Mouse (Mus musculus) embryo, embryonic 10 days (tissue): ENCODE results near the gene Trim7.
A peak's percentile ranks its signal among the peaks of the same experiment; 100 is the strongest.
"Not testable (repeated sequence)": the region's sequence is repeated elsewhere in the genome, so short reads cannot be mapped to it uniquely, and the experiment has no call there.

Source experiments
- DNase-seq: peaks from one replicate; pipeline ENCODE4 v3.0.0-alpha.2; 2015; ENCODE audit warnings: low spot score

Gene Trim7

DNA sequence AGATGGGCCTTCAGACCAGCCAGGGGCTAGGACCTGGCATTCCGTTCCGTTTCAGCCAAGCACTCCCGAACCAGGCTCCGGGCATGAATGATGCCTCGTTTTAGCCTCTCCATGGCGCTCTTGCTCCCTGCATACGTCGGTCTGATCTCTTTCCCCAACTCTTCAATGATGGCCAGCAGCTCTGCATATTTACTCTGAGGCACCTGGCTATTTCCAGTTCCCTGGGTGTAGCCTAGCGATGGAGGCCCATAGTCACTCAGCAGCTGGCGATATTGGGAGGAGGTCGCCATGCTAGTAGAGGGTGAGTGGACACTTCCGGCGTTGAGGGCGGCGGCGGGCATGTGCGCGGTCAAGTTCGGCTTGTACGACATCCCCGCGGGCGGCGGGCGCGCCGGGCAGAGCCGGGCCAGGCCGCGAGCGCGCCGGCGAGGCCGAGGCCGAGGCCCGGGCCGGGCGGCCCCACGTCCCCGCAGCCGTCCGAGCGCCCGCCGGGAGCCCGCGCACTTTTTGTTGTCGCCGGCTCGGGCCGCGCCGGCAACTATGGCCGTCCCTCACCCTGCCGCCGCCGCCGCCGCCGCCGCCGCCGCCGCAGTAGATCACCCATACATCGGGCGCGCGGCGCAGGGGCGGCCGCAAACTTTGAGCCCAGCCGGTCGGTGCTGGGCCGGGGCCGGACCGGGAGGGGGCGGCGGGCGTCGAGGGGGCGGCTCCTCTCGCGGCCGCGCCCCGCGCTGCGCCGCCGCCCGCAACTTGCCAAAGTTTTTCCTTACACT lies at the start of gene Trim7, which contains the start of gene Gm12184:
Gene Trim7 (plus strand): TSS at position 162 of the 773 bp plus-strand sequence.
Gene Gm12184 (minus strand): TSS at position 677 of the 773 bp plus-strand sequence.
- not testable (repeated sequence) for DNase-seq

DNA sequence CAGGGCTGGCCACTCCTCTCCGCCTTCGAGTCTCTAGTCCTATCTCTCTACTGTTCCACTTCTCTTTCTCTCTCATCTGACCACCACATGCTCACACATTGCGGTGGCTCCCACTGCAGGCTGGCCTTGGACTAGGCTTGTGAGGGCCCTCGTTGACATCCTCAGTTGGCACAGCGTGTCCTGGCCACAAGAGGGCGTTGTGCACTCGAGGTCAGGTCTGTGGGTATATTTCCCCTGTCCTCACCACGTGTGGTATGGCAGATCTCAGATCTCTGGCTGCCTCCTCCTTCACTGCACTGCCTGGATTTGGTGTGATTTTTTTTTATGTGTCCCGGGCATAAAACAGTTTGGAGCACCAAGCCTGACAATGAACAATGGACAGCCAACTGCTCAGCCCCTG lies 49.3 kb upstream of the Trim7 start:
- no peak for DNase-seq

GRCm38 (mm10) chr11:48777303-48777702 lies 48.6 kb upstream of the Trim7 start:
- no peak for DNase-seq

GRCm38 (mm10) chr11:48779450-48779849 lies 46.5 kb upstream of the Trim7 start:
- peak; percentile 56 for DNase-seq

DNA sequence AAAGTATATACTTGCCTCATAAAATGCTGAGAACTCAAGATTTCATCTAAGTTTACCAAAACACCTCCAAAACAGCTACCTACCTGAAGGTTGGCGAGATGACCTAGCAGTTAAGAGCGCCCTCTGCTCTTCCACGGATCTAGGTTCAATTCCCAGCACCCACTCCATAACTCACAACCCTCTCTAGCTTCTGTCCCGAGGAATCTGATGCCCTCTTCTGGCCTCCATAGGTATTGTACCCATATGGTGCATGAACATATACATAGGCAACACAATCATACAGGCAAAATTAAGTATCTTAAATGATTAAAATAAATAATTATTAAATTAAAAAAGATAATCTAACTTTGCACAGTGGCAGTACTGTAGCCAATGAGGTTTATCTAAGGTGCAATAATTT lies 43.7 kb upstream of the Trim7 start:
- no peak for DNase-seq

GRCm38 (mm10) chr11:48787455-48788211 lies 38.3 kb upstream of the Trim7 start:
- peak; percentile 57 for DNase-seq

DNA sequence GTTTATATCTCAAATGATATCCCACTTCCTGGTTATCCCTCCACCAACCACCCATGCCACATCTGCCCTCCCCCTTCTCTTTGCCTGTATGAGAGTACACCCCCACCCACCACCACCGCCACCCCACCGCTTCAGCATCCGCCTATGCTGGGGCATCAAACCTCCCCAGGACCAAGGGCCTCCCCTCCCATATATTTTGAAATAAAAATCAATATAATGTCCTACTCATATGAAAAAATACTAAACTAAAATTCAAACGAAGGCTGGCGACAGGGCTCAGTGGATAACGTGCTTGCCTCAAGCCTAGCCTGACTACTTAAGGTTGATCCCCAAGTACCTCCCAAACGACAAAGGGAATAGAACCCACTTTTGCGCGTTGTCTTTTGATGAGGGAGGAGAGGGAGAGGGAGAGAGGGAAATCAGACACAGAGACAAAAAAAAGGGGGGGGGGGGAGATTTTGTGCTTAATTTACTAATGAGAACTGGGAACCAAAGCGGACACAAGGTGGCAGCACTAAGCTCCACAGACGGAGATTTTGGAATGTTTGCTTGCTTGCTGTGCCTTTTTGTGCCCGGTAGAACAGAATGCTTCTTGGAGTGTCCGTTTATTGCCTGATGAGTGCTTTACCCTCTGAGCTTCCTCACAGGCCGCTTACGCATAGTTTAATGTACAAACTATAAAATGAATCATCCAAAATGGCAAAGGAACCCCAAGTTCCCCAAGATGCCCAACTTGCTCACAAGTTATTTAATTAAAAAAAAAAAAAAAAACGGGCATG lies 37.4 kb upstream of the Trim7 start:
- DNase-seq = peak; percentile 91

DNA sequence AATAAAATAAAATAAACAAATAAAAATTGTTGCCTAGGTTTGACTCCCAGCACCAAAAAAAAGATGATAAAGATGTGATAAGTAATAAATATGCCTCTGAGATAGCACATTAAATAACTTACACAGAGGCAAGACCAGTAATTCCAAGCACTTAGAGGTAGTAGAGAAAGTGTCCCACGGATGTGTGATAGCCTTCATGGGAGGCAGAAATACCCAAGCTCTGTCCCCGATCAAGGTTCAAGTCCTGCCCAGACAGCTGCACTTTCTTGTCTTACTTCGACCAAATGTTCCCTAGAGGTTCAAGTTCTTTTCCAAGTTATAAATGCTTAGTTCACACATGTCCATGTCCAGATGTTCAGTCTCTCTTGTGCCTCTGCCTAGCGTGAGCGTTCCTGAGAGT lies 36.7 kb upstream of the Trim7 start:
- no peak for DNase-seq

DNA sequence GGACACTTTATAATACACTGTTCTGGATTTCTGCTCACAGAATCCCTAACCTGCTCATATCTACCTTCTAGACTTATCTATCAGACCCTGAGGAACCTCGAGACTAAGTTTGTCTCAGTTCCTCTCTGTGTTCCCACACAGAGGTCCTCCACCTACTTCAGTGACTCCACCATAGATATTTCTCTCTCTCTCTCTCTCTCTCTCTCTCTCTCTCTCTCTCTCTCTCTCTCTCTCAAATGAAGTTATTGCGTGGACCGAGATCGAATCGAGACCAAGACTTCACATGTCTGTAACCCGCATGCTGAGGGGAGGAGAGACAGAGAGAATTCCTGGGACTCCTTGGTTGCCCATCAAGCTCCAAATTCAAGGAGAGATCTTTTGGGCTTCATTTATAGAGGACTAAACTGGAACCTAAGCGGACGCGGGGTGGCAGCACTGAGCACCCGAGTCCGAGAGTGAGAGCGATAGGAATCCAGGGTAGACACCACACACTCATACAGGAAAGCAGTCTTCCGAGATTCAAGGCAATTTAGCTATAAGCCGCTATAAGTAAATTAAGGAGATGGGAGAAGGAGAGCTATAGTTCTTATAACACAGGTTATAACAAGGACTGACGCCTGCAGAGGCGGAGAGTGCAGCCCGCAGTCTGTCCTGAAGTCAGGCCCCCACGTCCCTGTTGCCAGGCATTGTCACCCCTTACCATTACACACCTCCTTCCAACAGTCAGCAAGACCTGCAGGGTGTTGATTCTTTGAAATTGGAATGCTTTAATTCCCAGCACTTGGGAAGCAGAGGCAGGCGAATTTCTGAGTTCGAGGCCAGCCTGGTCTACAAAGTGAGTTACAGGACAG lies 35.7 kb upstream of the Trim7 start:
- peak; percentile 93 for DNase-seq

GRCm38 (mm10) chr11:48790946-48791345 lies 35.0 kb upstream of the Trim7 start:
- DNase-seq = no peak

- not testable (repeated sequence) for DNase-seq
These were observed 34.0 kb upstream of the Trim7 start for GRCm38 (mm10) chr11:48791894-48792293.

DNA sequence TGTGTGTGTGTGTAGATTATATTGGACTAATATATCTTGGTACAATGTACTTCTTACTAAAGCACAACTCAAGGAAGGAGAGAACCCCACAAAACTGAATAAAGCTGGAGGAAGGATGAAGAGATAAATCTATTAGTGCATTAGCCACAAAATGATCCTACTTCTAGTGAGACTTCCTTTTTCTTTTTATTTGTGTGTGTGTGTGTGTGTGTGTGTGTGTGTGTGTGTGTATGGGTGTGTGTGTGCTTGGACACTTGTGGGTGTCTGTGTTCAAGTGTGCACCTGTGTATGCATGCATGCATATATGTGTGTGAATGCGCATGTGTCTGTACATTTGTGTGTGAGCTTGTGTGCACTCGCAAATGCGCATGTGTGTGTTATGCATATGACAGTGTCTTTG lies 32.8 kb upstream of the Trim7 start:
- no peak for DNase-seq

- DNase-seq = no peak
These were observed 30.7 kb upstream of the Trim7 start for GRCm38 (mm10) chr11:48795221-48795620.

DNA sequence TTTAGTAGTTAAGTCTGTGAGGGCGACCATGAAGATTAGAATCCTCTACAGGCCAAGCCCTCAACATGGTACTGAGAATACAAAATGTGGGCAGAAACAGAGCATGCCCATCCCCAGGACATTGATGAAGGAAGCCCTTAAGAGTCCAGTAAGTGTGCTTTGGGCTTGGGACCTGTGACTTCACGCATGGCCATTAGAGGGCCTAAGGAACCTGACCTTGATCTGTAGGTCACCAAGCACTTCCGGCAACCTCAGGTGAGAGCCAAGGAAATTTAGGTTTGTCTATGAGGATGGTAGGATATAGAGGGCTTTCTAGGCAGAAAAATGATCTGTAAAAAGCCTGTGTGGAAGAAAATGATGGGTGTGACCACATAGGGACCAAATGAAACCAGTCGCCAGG lies 29.6 kb upstream of the Trim7 start:
- DNase-seq = no peak

DNA sequence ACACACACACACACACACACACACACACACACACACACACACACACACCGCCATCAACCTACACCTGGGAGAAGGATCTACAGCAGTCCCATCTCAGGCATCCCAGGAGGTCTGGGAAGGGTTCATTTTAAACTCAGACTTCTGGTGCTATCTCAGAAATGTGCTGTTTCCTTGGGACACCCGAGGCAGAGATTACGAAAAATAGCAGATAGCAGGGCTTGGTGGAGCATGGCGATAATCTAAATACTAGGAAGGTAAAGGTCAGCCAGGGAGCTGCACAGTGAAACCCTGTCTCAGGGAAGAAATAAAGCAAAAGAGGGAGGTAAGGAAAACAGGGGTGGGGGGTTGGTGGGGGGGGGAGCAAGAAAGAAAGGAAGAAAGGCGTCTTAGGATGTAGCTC lies 28.7 kb upstream of the Trim7 start:
- no peak for DNase-seq

GRCm38 (mm10) chr11:48798308-48798707 lies 27.6 kb upstream of the Trim7 start:
- DNase-seq = no peak

DNA sequence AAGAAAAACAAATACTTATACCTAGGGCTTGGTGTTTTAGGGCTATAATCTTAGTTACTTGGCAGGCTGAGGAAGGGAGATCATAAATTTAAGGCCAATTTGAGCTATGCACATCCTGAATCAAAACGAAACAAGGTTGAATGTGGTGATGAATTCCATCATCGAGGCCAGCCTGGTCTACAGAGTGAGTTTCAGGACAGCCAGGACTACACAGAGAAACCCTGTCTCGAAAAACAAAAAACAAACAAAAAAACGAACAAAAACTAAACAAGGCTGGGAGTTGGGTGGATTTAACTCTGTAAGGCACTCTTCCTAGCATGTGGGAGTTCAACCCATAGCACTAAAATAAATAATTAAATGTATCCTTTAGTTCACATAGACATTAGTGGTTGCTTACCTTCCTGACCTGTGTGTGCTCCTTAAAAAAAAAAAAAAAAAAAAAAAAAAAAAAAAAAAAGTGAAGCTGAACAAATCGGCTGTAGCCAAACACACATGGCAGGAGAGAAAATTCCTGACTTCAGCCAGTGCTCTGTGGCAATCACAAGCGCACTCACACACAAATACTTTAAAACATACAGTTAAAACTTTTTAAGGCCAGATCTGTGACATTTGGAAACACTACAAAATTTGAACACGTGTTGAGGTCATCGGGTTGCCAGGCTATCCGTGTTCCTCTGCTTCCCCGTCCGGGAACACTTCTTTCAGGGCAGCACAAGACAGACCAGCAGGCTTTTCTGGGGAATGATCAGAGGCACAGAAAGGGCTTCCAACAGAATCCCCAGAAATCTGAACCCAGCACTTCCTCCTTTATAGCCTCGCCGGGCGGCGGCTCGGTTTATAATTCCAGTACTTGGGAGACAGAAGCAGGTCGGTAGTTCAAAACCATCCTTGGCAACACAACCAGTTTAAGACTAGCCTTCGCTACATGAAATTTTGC lies 26.7 kb upstream of the Trim7 start:
- DNase-seq = no peak

GRCm38 (mm10) chr11:48799921-48800701 lies 25.8 kb upstream of the Trim7 start, which contains the start of gene Rack1:
Gene Rack1 (plus strand): TSS chr11:48800332.
- DNase-seq = peak; percentile 95
